Mouse (Mus musculus) cerebellum, adult 2 months (tissue): Measurements from ENCODE around the gene Frmd4a.

Source experiments
- CTCF ChIP-seq: fragments of 200-500 bp; IDR thresholded peaks from 2 replicates; pipeline ENCODE4 v1.5.1; 2011; ENCODE audit warnings: low read depth, mild to moderate bottlenecking, control low read depth, low read length, moderate library complexity, borderline replicate concordance; ENCODE audit not compliant: insufficient read depth
- POLR2A ChIP-seq: fragments of 200-500 bp; IDR thresholded peaks from 2 replicates; pipeline ENCODE4 v1.6.1; 2011; ENCODE audit warnings: low read length, control low read depth, borderline replicate concordance; ENCODE audit not compliant: insufficient read depth

GRCm38 (mm10) chr2:4518549-4518948 is 501.0 kb downstream of the Frmd4a start:
- no peak for TF ChIP-seq CTCF
- no peak for TF ChIP-seq POLR2A
